Mouse (Mus musculus): ENCODE data around the gene Lemd1. TPM values are rescaled to one million over a fixed set of nuclear protein-coding genes. Genes with fewer than 3 reads are reported as not detected.

Lemd1 gene
- polyA plus RNA-seq, 1 experiment from 2014 or later, result 16.2 TPM

GRCm38 (mm10) chr1:132195681-132196080 is 4.5 kb downstream of the Lemd1 start:
- ATAC-seq (replicated peaks), result no peak
- Histone ChIP-seq H3K27ac (replicated peaks) (0 out of 2 replicates have a peak overlapping the region, but pooled peaks have one; percentile 8), H3K27me3 (no peaks in the 10 kb centered on the region), H3K4me1 (peaks cover 88% of the 10 kb centered on the region), H3K36me3 (no peaks in the 10 kb centered on the region), H3K9ac (replicated peaks) (0 out of 2 replicates have a peak overlapping the region, but pooled peaks have one; percentile 11), H3K4me2 (replicated peaks) (peak overlapping the region; percentile 20; the same call in 1 of the 2 replicates), H3K9me3 (no peaks in the 10 kb centered on the region), H3K4me3 (no peak overlapping the region)
- WGBS, result 34% methylated on average over 5 of the region's 5 CpGs

GRCm38 (mm10) chr1:132196337-132196736 is 5.1 kb downstream of the Lemd1 start:
- H3K4me1 ChIP-seq, result peaks cover 95% of the 10 kb centered on the region
- 0 out of 2 replicates have a peak overlapping the region, but pooled peaks have one; percentile 11 for H3K9ac ChIP-seq (replicated peaks)
- no peaks in the 10 kb centered on the region for H3K27me3 ChIP-seq
- ATAC-seq (replicated peaks), result no peak
- H3K4me2 ChIP-seq (replicated peaks), result peak overlapping the region; percentile 14; the same call in 1 of the 2 replicates
- H3K27ac ChIP-seq (replicated peaks), result 0 out of 2 replicates have a peak overlapping the region, but pooled peaks have one; percentile 43
- no peak overlapping the region for H3K4me3 ChIP-seq
- H3K9me3 ChIP-seq, result no peaks in the 10 kb centered on the region
- 10% methylated on average over 7 of the region's 7 CpGs for WGBS
- no peaks in the 10 kb centered on the region for H3K36me3 ChIP-seq

GRCm38 (mm10) chr1:132197666-132198065 is 6.4 kb downstream of the Lemd1 start:
- no peaks in the 10 kb centered on the region for H3K9me3 ChIP-seq
- under 1% methylated on average over 9 of the region's 9 CpGs for WGBS
- ATAC-seq (replicated peaks), result no peak
- no peaks in the 10 kb centered on the region for H3K36me3 ChIP-seq
- H3K4me3 ChIP-seq, result no peak overlapping the region
- peak overlapping the region; percentile 11; the same call in 1 of the 2 replicates for H3K27ac ChIP-seq (replicated peaks)
- no peaks in the 10 kb centered on the region for H3K27me3 ChIP-seq
- peak overlapping the region; percentile 23; the same call in 1 of the 2 replicates for H3K9ac ChIP-seq (replicated peaks)
- H3K4me2 ChIP-seq (replicated peaks), result peak overlapping the region; percentile 21; the same call in 1 of the 2 replicates
- H3K4me1 ChIP-seq, result peaks cover 100% of the 10 kb centered on the region

- no peak overlapping the region for H3K9ac ChIP-seq (replicated peaks)
- ATAC-seq (replicated peaks), result no peak
- H3K27ac ChIP-seq (replicated peaks), result peak overlapping the region; percentile 89; the same call in 1 of the 2 replicates
These were observed 7.3 kb downstream of the Lemd1 start for GRCm38 (mm10) chr1:132198401-132199071.

GRCm38 (mm10) chr1:132199244-132199643 is 8.0 kb downstream of the Lemd1 start:
- WGBS, result 69% methylated on average over 6 of the region's 6 CpGs
- ATAC-seq (replicated peaks), result no peak
- Histone ChIP-seq H3K27me3 (no peaks in the 10 kb centered on the region), H3K36me3 (no peaks in the 10 kb centered on the region), H3K4me3 (no peak overlapping the region), H3K27ac (replicated peaks) (peak overlapping the region; percentile 89; the same call in 1 of the 2 replicates), H3K4me1 (peaks cover 89% of the 10 kb centered on the region), H3K9me3 (no peaks in the 10 kb centered on the region), H3K9ac (replicated peaks) (no peak overlapping the region), H3K4me2 (replicated peaks) (no peak overlapping the region)

More at GRCm38 (mm10) chr1:132198401-132199071, 7.3 kb downstream of the Lemd1 start:
- no peak overlapping the region for H3K4me2 ChIP-seq (replicated peaks)
- H3K4me1 ChIP-seq, result peaks cover 96% of the 10 kb centered on the region
- H3K27me3 ChIP-seq, result no peaks in the 10 kb centered on the region
- no peaks in the 10 kb centered on the region for H3K36me3 ChIP-seq
- H3K4me3 ChIP-seq, result no peak overlapping the region
- 65% methylated on average over 16 of the region's 16 CpGs for WGBS
- H3K9me3 ChIP-seq, result no peaks in the 10 kb centered on the region

GRCm38 (mm10) chr1:132199934-132200333 is 8.7 kb downstream of the Lemd1 start:
- peak overlapping the region; percentile 89 for H3K27ac ChIP-seq (replicated peaks)

GRCm38 (mm10) chr1:132200562-132201510 is 9.6 kb downstream of the Lemd1 start:
- H3K9me3 ChIP-seq, result no peaks in the 10 kb centered on the region
- H3K27me3 ChIP-seq, result no peaks in the 10 kb centered on the region
- peak overlapping the region; percentile 54 for H3K9ac ChIP-seq (replicated peaks)
- peaks cover 73% of the 10 kb centered on the region for H3K4me1 ChIP-seq
- peak; percentile 93 for ATAC-seq (replicated peaks)
- H3K4me3 ChIP-seq, result peak overlapping the region; percentile 41
- H3K4me2 ChIP-seq (replicated peaks), result peak overlapping the region; percentile 48
- peak overlapping the region; percentile 89 for H3K27ac ChIP-seq (replicated peaks)
- no peaks in the 10 kb centered on the region for H3K36me3 ChIP-seq
- WGBS, result 3% methylated on average over 11 of the region's 11 CpGs

More at GRCm38 (mm10) chr1:132199934-132200333, 8.7 kb downstream of the Lemd1 start:
- peak overlapping the region; percentile 41 for H3K4me3 ChIP-seq
- peak overlapping the region; percentile 54 for H3K9ac ChIP-seq (replicated peaks)
- 4% methylated on average over 12 of the region's 12 CpGs for whole genome bisulfite sequencing
- no peak for ATAC-seq (replicated peaks)
- peak overlapping the region; percentile 48 for H3K4me2 ChIP-seq (replicated peaks)
- H3K36me3 ChIP-seq, result no peaks in the 10 kb centered on the region
- H3K27me3 ChIP-seq, result no peaks in the 10 kb centered on the region
- H3K9me3 ChIP-seq, result no peaks in the 10 kb centered on the region
- peaks cover 82% of the 10 kb centered on the region for H3K4me1 ChIP-seq

- Histone ChIP-seq H3K4me2 (replicated peaks) (peak overlapping the region; percentile 48), H3K9me3 (no peaks in the 10 kb centered on the region), H3K9ac (replicated peaks) (peak overlapping the region; percentile 54), H3K27me3 (no peaks in the 10 kb centered on the region), H3K27ac (replicated peaks) (peak overlapping the region; percentile 89), H3K4me3 (peak overlapping the region; percentile 41), H3K4me1 (peaks cover 67% of the 10 kb centered on the region), H3K36me3 (no peaks in the 10 kb centered on the region)
- no peak for ATAC-seq (replicated peaks)
- 9% methylated on average over 4 of the region's 4 CpGs for WGBS
These were observed 10.3 kb downstream of the Lemd1 start for GRCm38 (mm10) chr1:132201511-132201860.

GRCm38 (mm10) chr1:132201936-132202335 is 10.7 kb downstream of the Lemd1 start:
- H3K27ac ChIP-seq (replicated peaks), result peak overlapping the region; percentile 89
- peak overlapping the region; percentile 54; the same call in 1 of the 2 replicates for H3K9ac ChIP-seq (replicated peaks)
- 39% methylated on average over 2 of the region's 2 CpGs for WGBS
- no peaks in the 10 kb centered on the region for H3K36me3 ChIP-seq
- no peak for ATAC-seq (replicated peaks)
- no peaks in the 10 kb centered on the region for H3K9me3 ChIP-seq
- peak overlapping the region; percentile 48 for H3K4me2 ChIP-seq (replicated peaks)
- H3K4me3 ChIP-seq, result peak overlapping the region; percentile 41; the same call in 1 of the 2 replicates
- peaks cover 62% of the 10 kb centered on the region for H3K4me1 ChIP-seq
- H3K27me3 ChIP-seq, result no peaks in the 10 kb centered on the region

- peak overlapping the region; percentile 89 for H3K27ac ChIP-seq (replicated peaks)
- H3K9ac ChIP-seq (replicated peaks), result no peak overlapping the region
- 84% methylated on average over 5 of the region's 5 CpGs for WGBS
- no peak overlapping the region for H3K4me2 ChIP-seq (replicated peaks)
- no peak for ATAC-seq (replicated peaks)
- H3K9me3 ChIP-seq, result no peaks in the 10 kb centered on the region
- H3K27me3 ChIP-seq, result no peaks in the 10 kb centered on the region
- H3K36me3 ChIP-seq, result no peaks in the 10 kb centered on the region
- H3K4me1 ChIP-seq, result peaks cover 57% of the 10 kb centered on the region
- H3K4me3 ChIP-seq, result no peak overlapping the region
These were observed 11.5 kb downstream of the Lemd1 start for GRCm38 (mm10) chr1:132202771-132203170.

- no peak overlapping the region for H3K9ac ChIP-seq (replicated peaks)
- no peaks in the 10 kb centered on the region for H3K9me3 ChIP-seq
- no peaks in the 10 kb centered on the region for H3K36me3 ChIP-seq
- H3K4me2 ChIP-seq (replicated peaks), result no peak overlapping the region
- H3K4me1 ChIP-seq, result peaks cover 54% of the 10 kb centered on the region
- no peak overlapping the region for H3K27ac ChIP-seq (replicated peaks)
- no peaks in the 10 kb centered on the region for H3K27me3 ChIP-seq
- WGBS, result 75% methylated on average over 5 of the region's 5 CpGs
- H3K4me3 ChIP-seq, result no peak overlapping the region
- ATAC-seq (replicated peaks), result no peak
These were observed 14.7 kb downstream of the Lemd1 start for GRCm38 (mm10) chr1:132205958-132206357.

GRCm38 (mm10) chr1:132206828-132207227 is 15.6 kb downstream of the Lemd1 start:
- H3K4me1 ChIP-seq, result peaks cover 53% of the 10 kb centered on the region
- H3K4me3 ChIP-seq, result no peak overlapping the region
- no peak overlapping the region for H3K9ac ChIP-seq (replicated peaks)
- H3K36me3 ChIP-seq, result no peaks in the 10 kb centered on the region
- H3K9me3 ChIP-seq, result no peaks in the 10 kb centered on the region
- no peak for ATAC-seq (replicated peaks)
- H3K27me3 ChIP-seq, result no peaks in the 10 kb centered on the region
- H3K27ac ChIP-seq (replicated peaks), result no peak overlapping the region
- H3K4me2 ChIP-seq (replicated peaks), result no peak overlapping the region
- 95% methylated on average over 3 of the region's 3 CpGs for WGBS
